Mouse (Mus musculus): ENCODE results near the gene Ugdh. TPM values are rescaled to one million over a fixed set of nuclear protein-coding genes. Genes with fewer than 3 reads are reported as not detected.
A peak's percentile ranks its signal among the peaks of the same experiment; 100 is the strongest.

The Ugdh gene
- 9.5 and 10.2 TPM in 2 replicates for total RNA-seq (2012; rRNA removed)
- 10 to 100 TPM in 1 of 2 experiments, not detected in 1; 31.3 TPM for polyA plus RNA-seq (2012; ENCODE audit: insufficient read depth in 1 of 2, insufficient read length in 2 of 2, low read depth in 1 of 2, low replicate concordance in 2 of 2, missing spikeins in 1 of 2)

- peak within 1 kb of the TSS; percentile 71 to 97 for H3K4me3 ChIP-seq (ENCODE audit: control insufficient read depth in 1 of 2, insufficient read depth in 1 of 2, low read depth in 2 of 2, low read length in 2 of 2)
- DNase-seq (ENCODE audit: low read depth, low spot score): peak; percentile 97
- H3K27ac ChIP-seq (ENCODE audit: control insufficient read depth, low read depth, low read length): peak within 1 kb of the TSS; percentile 6; the same call in 1 of the 2 replicates
- H3K27me3 ChIP-seq (ENCODE audit: control insufficient read depth in 1 of 2, insufficient read depth in 2 of 2, low read length in 2 of 2): no peaks in the 10 kb centered on the region
- H3K9ac ChIP-seq (ENCODE audit: control insufficient read depth, low read depth, low read length, poor library complexity, severe bottlenecking): peak within 1 kb of the TSS; percentile 87
- no peaks in the 10 kb centered on the region for H3K9me3 ChIP-seq (replicated peaks; ENCODE audit: insufficient read depth, low read length)
- H3K79me2 ChIP-seq (ENCODE audit: control insufficient read depth, insufficient read depth, low read length, poor library complexity): peaks cover 5% of the 10 kb centered on the region
- peaks cover 0 to 3% of the 10 kb centered on the region in 2 experiments; a peak in 1 of 4 replicates for H3K36me3 ChIP-seq (ENCODE audit: control insufficient read depth in 1 of 2, insufficient read depth in 2 of 2, low read length in 2 of 2)
- peaks cover 0 to 3% of the 10 kb centered on the region in 2 experiments; a peak in 1 of 4 replicates for H3K4me1 ChIP-seq (ENCODE audit: control insufficient read depth in 1 of 2, insufficient read depth in 2 of 2, low read length in 2 of 2)
- TF ChIP-seq TAL1 (IDR thresholded peaks at IDR 0.05; ENCODE audit: low read length) (no peak), MAX (IDR thresholded peaks at IDR 0.05; ENCODE audit: low read length) (peak; percentile 46; the same call in 1 of the 2 replicates), POLR2AphosphoS5 (IDR thresholded peaks at IDR 0.05; ENCODE audit: borderline replicate concordance, low read depth, low read length) (no peak), CTCF (IDR thresholded peaks at IDR 0.05 in 2 of 3, conservative IDR thresholded peaks at IDR 0.05 in 1 of 3; ENCODE audit: control insufficient read depth in 1 of 3, insufficient read depth in 1 of 3, low read depth in 2 of 3, low read length in 3 of 3, poor library complexity in 1 of 3, severe bottlenecking in 1 of 3) (no peak), NELFE (IDR thresholded peaks at IDR 0.05; ENCODE audit: low read depth, low read length) (peak; percentile 89), ETS1 (IDR thresholded peaks at IDR 0.05; ENCODE audit: low read depth, low read length) (0 out of 2 replicates have a peak, but pooled peaks have one; percentile 25), USF2 (IDR thresholded peaks at IDR 0.05; ENCODE audit: borderline replicate concordance in 1 of 2, insufficient read depth in 1 of 2, low read depth in 1 of 2, low read length in 2 of 2) (no peak), UBTF (IDR thresholded peaks at IDR 0.05; ENCODE audit: borderline replicate concordance, insufficient read depth, low read depth, low read length) (no peak), BHLHE40 (IDR thresholded peaks at IDR 0.05; ENCODE audit: borderline replicate concordance, low read depth, low read length) (no peak), ZMIZ1 (IDR thresholded peaks at IDR 0.05; ENCODE audit: low read depth, low read length) (peak; percentile 86), JUND (IDR thresholded peaks at IDR 0.05; ENCODE audit: low read depth, low read length) (no peak), GABPA (IDR thresholded peaks at IDR 0.05; ENCODE audit: low read depth, low read length) (no peak), CHD1 (IDR thresholded peaks at IDR 0.05; ENCODE audit: low read depth, low read length) (no peak), POLR2A (IDR thresholded peaks at IDR 0.05; ENCODE audit: control insufficient read depth in 1 of 2, insufficient read depth in 1 of 2, low read depth in 1 of 2, low read length in 2 of 2, poor library complexity in 1 of 2) (peak; percentile 87 to 91), ZC3H11A (IDR thresholded peaks at IDR 0.05; ENCODE audit: low read depth, low read length) (no peak), MYB (IDR thresholded peaks at IDR 0.05; ENCODE audit: low read depth, low read length) (no peak), MAFK (IDR thresholded peaks at IDR 0.05; ENCODE audit: borderline replicate concordance, low read depth, low read length) (no peak), ZKSCAN1 (IDR thresholded peaks at IDR 0.05; ENCODE audit: low read depth, low read length) (no peak), ELF1 (IDR thresholded peaks at IDR 0.05; ENCODE audit: low read depth, low read length) (peak; percentile 33; the same call in 1 of the 2 replicates), RAD21 (IDR thresholded peaks at IDR 0.05; ENCODE audit: low read depth, low read length) (no peak), CHD2 (IDR thresholded peaks at IDR 0.05; ENCODE audit: low read length) (no peak), POLR2AphosphoS2 (IDR thresholded peaks at IDR 0.05; ENCODE audit: low read length) (peak; percentile 80; the same call in 1 of the 2 replicates), SIN3A (IDR thresholded peaks at IDR 0.05; ENCODE audit: low read length) (peak; percentile 78), MAZ (IDR thresholded peaks at IDR 0.05; ENCODE audit: low read depth, low read length) (peak; percentile 38; the same call in 1 of the 2 replicates), TCF12 (IDR thresholded peaks at IDR 0.05; ENCODE audit: low read depth, low read length) (peak; percentile 48), MYC (IDR thresholded peaks at IDR 0.05; ENCODE audit: low read depth, low read length) (no peak), GATA1 (IDR thresholded peaks at IDR 0.05; ENCODE audit: low read depth, low read length) (no peak), ZNF384 (IDR thresholded peaks at IDR 0.05; ENCODE audit: low read depth, low read length) (no peak), RCOR1 (IDR thresholded peaks at IDR 0.05; ENCODE audit: low read depth, low read length) (no peak), HCFC1 (IDR thresholded peaks at IDR 0.05; ENCODE audit: low read depth, low read length) (peak; percentile 74), TBP (IDR thresholded peaks at IDR 0.05; ENCODE audit: low read depth, low read length) (peak; percentile 33; the same call in 1 of the 2 replicates), USF1 (IDR thresholded peaks at IDR 0.05; ENCODE audit: low read depth, low read length) (peak; percentile 41; the same call in 1 of the 2 replicates), MEF2A (IDR thresholded peaks at IDR 0.05; ENCODE audit: extremely low read depth, insufficient replicate concordance, low read depth, low read length, poor library complexity, severe bottlenecking) (no peak), KAT2A (conservative IDR thresholded peaks at IDR 0.05; ENCODE audit: low read depth, low read length) (no peak), NRF1 (IDR thresholded peaks at IDR 0.05; ENCODE audit: insufficient read depth, low read depth, low read length, poor library complexity, severe bottlenecking) (peak; percentile 57)
These were observed at the start of gene Ugdh for GRCm38 (mm10) chr5:65435806-65436561. Ugdh (minus strand) TSS chr5:65435949.
